Mouse (Mus musculus) heart, postnatal 4 days (tissue): Measurements from ENCODE around the gene Srd5a1. TPM values are rescaled to one million over a fixed set of nuclear protein-coding genes. Genes with fewer than 3 reads are reported as not detected.
"Not testable (repeated sequence)": the region's sequence is repeated elsewhere in the genome, so short reads cannot be mapped to it uniquely, and the experiment has no call there.

Experiments used
- DNase-seq: peaks from one replicate; pipeline ENCODE4 v3.0.0; 2021
- total RNA-seq, 2 experiments: library from RNA; stranded (reverse); gene quantifications; 2 replicates each; pipeline ENCODE4 v1.2.3; 2021

Gene Srd5a1
- total RNA-seq, 2 experiments from 2014 or later = 2.4 to 2.7 TPM

DNA sequence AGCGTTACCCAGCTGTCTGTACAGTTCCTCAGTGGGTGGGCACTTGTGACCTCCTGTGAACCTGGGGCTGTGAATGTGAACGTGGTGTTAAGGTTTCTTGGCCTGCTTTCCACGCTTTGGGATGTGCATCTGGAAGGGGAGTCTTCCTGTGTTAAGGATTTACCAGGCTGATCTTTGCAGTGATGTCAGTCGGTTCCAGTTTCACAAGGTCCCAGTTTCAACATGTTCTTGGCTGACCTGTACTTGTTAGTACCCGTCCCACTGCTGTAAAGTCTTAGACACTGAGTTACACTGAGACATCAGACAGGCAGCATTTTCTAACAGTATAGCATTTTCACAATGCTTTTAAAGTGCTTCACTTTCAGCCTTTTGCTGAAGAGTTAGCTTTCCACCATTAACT, 12.6 kb upstream of the Srd5a1 start:
- DNase-seq = no peak

DNA sequence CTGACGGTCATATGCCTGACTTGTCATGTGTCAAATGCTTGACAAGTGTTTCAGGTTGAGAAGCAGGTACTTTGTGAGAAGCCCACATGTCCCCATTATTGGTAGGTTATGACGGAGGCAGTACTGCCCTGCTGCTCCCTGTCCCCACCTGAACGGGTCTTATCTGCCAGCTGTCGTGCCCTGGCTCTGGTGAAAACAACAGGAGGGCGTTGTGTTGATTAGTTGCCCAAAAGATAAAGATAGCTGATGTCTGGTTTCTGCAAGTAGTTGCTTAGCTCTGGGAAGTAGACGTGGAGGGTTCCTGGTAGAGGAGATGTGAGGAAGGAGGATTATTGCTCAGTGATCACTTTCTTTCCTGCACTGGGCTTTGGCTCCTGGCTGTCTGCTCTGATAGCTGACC, 5.5 kb upstream of the Srd5a1 start:
- DNase-seq = no peak

DNA sequence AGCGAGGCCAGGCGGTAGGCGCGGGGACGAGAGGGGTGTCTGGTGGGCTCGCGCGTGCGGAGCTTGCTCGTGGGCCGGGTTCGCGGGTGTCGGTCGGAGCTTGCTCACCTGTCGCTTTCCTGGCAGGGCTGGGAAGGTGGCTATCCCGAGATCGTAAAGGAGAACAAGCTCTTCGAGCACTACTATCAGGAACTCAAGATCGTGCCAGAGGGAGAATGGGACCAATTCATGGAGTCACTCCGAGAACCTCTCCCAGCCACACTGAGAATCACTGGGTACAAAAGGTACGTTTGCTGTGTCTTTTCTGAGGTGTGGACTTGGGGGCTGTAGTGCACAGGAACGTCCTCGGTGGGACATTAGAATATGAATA, 918 bp upstream of the Srd5a1 start:
- DNase-seq = no peak

DNA sequence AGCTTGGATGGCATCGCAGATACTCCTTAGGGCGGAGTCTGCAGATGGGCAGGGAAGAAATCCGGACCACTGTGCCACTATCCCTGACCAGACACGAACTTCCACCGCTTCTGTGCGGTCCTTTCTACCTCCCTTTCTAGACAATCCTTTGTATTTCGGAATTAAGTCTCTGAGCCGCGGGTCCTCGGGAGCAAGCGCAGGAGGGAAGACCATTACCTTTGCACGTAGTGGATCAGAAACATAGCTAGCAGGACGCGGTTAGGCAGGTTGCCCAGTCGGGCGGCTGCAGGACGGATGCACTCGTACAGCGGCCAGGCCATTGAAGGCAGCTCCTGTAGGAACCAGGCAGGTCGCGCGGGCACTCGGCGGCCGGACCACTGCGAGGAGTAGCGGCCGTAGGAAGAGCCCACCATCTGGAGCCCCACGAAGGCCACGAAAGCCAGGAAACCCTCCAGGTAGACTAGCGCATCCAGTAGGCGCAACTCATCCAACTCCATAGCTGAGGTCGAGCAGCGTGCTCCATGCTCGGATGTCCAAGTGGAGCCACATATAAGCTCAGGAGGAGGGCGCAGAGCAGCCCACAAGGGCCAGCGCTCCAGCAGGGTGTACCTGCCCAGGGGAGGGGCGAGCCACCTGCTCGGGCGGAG, 368 bp downstream of the Srd5a1 start:
- DNase-seq = peak; percentile 54

DNA sequence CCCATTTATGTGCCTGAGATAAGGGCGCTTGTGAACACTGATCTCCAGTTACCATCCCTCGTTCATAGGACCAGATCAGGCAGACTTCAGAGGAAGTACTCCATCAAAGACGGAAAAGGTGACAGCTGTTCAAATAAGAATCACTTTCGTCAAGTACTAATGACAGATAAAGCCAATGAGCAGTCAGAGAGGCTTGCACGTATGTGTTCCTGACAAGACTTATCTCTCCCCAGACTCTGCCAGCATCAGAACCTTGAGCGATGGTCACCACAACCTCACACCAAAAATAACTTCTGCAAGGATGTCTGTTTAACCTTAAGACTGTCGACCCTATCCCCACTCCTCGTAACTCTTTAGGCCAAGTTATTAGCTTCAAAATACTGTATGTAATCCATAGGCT, 2.5 kb downstream of the Srd5a1 start:
- DNase-seq = no peak

DNA sequence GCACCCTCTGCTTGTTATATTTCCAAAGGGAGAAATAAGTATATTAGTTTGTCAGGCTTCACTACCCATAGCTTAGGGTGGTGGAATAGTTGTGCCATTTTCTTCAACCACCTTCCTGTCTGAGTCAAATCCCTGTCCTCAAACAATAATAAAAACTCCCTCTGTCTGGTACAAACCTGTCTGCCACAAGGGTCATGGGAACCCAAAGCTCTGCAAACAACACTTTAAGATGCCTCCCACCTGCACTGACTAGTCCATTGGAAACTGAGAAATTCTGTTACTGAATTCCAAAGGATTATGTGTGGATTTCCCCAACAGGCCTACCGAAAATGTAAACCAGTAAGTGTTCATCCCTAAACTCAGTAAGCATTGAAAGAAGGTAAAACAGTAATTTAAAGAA, 6.6 kb downstream of the Srd5a1 start:
- DNase-seq = no peak

DNA sequence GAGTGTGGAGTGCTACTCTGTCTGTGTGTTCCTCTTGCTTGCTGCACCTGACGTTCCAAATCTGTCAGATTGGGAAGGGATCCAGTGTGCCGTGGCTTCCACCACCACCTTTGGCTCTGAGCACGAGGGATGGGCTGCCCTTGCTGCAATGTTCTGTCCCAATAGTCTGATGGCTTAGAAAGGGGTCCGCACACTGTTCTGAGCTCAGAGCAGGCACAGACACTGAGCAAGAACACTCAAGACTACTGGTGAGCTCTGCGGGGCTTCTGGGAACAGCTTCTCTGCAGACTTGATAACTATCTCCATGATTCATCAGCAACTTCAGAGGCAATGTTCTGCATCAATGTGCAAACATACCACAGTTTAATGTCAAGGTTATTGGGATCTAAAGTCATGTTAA, 9.9 kb downstream of the Srd5a1 start:
- no peak for DNase-seq

DNA sequence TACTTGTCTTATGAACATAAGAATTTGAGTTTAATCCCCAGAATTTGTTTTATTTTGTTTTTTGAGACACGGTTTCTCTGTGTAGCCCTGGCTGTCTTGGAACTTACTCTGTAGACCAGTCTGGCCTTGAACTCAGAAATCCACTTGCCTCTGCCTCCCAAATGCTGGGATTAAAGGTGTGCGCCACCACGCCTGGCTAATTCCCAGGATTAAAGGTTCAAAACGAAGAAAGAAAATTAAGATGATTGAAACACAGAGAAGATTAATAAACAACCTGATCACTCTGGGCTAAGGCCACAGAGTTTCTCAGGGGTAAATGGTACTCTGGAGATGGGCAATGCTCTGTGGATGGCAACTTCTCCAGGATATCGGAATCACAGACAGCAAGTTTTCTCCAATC, 10.4 kb downstream of the Srd5a1 start:
- not testable (repeated sequence) for DNase-seq

DNA sequence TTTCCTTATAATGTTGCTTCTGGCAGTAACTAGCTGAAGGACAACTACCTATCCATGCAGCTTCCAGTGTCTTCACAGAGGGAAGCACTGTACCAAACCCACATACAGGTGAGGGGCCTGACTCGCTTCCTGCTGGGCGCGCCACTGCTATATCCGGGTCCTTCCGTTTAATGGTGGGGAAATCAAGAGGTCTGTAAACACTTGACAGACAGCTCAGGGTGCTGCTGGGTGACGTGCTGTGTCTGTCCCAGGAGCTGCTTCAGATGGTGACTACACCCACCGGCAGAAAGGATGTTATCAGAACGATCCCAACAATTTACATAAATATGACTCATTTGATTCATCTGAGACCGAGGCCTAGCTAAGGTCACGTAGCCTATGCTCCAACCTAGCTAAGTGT, 12.4 kb downstream of the Srd5a1 start:
- DNase-seq = no peak

DNA sequence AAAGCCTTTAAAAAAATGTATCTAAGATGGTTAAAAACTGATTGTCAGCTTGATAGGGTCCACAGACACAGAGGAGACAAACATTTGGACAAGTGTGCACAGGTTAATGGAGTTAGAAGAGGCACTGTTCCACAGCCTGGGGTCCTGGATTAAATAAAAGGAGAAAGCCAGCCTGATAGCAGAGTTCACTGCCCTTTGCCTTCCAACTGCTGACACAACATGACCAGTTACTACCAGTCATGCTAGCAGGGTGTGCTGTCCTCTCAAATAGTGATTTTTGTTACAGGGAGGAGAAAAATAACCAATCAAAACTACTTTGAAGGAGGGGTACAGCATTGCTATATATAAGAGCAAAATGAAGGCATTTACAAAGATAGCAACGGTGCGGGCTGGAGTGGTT, 14.7 kb downstream of the Srd5a1 start:
- DNase-seq = no peak

DNA sequence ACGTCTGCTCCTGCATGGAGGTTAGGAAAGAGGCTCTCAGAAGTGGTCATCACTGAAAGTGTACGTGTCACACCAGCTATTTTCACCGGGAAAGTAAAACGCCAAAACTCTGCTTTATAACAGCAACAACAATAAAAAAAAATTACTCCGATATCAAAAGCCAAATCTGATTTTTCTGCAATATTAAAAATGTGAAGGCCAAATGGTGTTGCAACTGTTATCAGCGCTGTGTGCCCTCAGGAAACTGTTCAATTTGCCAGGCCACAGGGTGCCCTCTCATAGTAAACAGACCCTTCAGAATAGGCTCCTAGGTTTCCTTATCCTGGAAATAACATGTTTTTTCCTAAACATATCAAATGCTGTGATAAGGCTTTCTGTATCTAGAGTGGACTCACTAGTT, 15.3 kb downstream of the Srd5a1 start:
- no peak for DNase-seq

DNA sequence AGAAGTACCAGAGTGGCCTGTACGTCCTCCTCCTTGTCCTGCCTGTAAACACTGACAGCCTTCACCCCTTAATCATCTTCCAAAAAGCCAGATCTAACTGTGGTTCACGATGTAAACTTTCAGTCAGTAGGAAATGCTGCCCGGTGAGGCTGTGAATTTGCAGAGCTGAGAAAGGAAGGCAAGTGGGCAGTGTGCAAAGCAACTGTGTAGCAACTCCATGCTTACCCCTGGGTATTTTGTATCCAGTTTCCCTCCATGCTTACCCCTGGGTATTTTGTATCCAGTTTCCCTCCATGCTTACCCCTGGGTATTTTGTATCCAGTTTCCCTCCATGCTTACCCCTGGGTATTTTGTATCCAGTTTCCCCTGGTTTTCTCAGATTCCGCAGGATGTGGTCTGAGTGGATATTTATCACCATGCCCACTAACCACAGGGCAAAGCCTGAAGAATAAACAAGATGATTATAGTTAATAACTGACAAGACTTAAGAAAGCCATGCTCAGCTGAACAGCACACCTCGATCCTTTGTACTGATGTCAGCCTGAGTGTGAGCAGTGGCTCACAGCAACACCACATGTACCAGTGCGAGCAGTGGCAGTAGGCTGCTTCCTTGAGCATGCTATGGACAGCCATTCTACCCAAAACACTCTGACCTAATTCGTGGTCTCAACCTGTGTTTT, 16.5 kb downstream of the Srd5a1 start:
- no peak for DNase-seq

DNA sequence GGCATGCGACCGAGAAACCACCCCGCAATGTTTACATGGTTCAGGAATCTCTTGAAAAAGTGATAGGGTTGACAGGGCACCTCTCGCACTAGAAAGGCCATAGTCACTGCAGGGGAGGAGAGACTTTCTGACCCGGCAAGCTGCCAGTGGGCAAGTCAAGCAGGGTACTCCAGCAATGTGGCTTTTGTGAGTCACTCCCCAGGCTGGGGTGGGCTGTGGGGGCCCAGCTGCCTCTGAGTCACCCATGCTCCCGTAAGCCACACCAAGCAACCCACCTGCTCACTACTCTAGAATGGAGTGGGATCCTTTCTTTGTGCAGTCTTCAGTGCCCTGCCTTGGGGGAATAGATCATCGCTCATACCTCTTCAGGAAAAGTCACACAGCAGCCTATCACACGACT, 17.8 kb downstream of the Srd5a1 start:
- no peak for DNase-seq

DNA sequence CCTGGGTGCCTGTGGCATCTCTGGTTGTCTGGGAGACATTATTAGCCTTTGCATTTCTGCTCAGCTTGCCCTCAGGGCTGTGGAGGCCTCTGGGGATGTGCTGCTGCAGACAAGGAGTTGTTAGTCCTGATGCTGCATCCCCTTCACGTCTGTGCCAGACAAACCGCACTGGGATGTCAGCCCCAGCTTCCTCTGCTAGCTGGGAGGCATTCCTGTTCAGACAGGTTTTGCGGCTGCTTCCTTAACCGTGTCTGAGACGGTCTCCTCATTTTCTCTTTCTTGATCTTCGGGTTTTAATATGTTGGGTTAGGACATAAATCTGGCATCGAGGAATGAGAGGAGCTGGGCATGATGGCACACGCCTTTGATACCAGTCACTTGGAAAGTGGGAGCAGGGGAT, 19.0 kb downstream of the Srd5a1 start:
- DNase-seq = no peak

DNA sequence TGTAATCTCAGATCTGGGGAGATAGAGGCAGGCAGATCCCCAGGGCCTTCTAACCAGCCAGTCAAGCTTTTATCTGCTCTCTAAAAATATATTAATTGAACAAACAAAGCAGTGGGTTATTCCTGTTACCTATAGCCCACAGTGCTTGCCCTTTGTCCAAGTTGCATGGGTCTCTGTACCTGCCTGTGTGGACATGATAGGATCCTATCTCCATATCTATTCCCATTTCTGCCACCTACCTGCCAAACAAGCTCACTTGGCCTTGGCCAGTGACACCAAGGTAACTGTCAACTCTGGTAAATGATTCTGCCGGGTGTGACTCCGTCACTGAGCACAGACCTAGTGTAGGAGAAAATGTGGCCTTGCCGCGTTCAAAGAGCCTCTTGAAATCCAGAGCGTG, 19.9 kb downstream of the Srd5a1 start:
- DNase-seq = no peak

DNA sequence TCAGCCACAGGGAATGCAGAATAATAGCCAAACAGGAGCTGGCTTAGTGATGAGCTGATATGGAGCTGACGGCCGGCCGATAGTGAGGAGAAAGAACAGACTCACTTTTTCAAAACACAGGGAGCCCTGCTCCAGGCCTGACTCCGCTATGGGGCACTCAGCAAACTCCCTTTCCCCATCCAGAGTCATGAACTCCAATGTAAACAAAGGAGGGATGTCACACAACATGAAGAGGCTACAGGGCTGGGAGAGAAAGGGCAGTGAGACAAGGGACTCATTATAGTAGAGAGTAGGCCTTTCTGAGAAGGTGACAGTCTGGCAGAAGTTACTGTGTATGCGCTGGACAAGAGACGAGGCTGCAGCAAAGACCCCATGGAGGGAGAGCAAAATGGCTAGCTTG, 23.0 kb downstream of the Srd5a1 start:
- DNase-seq = no peak

DNA sequence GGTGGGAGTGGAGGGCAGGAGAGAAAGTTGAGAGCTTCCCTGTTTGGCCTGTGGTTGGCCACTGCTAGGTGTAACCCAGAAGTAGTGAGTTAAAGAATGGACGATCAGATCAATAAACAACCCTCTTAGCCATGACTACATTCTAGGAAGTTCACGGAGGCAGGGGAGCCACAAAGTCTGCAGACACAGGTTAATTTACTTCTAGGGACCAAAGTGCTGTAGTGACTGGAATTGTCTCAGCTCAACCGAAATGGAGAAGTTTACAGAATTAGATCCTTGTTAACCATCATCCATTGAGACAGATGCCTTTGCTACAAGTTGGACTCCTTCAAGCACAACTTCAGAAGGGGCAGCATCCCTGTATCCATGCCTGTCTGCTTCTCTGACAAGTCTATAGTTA, 23.4 kb downstream of the Srd5a1 start:
- DNase-seq = no peak

DNA sequence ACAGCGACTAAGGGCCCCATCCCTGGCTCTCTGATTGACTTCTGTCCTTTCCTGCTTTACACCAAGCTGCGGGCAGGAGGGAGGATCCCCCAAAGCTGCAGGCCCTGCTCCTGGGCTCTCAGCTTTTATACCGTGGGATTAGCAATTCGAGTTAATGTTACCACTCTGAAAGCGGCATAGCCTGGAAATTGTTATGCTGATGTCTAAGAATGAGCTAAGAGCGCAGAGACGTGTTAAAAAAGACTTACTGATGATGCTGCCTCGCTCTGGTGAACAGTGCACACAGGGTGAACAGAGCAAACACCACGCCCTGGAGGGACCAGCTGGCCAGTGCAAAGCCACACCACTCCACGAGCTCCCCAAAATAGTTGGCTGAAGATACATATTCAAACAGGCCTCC, 24.9 kb downstream of the Srd5a1 start:
- DNase-seq = no peak

DNA sequence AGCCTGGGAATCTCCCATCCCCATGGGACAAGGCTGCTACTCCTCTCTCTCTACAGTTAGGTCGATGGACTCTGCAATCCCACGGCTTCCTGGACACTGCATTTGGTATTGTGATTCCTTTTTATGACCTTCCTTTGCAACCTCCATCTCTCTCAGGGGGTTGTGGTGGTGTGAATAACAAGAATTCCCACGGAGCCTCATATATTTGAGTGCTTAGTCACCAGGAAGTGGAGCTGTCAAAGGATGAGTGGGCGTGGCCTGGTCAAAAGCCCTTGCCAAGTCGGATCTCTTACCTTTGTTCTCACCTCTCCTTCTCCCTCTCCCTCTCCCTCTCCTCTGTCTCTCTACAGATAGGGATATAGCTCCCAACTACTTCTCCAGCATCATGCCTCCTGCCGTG, 25.4 kb downstream of the Srd5a1 start:
- no peak for DNase-seq

DNA sequence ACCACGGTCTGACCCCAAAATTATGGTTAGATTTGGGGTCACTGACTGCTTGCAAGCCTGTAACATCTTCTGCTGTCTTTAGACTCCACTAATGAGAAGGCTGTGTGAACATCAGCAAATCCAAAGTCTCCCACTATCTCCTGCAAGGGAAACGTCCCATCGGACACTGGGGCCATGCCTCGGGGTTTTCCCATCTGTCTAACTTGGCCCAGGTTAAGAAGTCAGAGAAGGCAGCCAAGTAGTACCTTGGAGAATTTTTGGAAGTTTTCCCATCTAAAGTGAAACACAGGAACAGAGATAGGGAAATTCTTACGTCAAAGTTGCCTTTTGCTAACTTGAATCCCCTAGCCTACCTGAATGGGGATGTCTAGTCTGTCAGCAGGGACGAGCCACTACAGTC, 27.7 kb downstream of the Srd5a1 start:
- no peak for DNase-seq

DNA sequence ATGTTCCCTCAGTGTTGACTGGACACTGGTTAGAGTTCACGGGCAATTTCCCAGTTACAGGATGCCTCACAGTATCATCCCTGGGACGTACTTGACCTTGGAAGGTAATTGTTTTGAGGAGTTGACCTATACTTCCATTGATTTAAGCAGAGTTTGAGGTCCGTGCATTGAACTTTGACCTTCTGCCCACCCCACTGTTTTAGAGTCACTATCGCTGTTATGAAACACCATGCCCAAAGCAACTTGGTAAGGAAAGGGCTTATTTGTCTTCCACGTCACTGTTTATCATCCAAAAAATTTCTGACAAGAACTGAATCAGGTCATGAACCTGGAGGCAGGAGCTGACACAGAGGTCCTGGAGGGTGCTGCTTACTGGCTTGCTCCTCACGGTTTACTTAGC, 28.8 kb downstream of the Srd5a1 start:
- no peak for DNase-seq

DNA sequence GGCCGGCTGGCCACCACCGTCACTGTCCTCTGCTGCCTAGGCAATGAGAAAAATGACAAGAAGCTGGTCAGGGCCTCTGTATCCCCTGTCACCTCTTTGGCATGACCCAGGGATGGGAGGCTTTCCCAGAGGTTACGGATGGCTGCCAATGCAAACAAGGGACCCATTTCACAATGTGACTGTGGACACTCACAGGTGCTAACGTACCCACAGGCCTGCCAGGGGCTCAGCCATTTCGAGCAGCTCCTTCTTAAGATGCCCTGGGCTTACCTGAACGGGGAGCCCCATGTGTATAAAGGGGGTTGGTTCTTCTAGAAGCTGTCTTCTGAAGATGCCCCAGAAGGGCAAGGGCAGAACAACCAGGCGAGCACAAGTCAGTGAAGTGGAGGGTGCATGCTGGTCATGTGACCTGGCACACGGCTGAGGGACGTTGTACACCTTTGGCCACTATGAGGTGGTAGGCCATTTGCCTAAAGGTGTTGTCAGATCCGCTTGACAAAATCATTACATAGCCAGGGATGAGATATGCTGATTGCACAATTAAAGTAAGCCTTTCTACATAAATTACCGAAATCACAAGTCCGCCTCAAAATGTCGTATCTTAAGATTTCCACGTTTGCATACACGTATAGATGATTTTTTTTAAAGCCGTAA, 33.9 kb downstream of the Srd5a1 start:
- DNase-seq = no peak

DNA sequence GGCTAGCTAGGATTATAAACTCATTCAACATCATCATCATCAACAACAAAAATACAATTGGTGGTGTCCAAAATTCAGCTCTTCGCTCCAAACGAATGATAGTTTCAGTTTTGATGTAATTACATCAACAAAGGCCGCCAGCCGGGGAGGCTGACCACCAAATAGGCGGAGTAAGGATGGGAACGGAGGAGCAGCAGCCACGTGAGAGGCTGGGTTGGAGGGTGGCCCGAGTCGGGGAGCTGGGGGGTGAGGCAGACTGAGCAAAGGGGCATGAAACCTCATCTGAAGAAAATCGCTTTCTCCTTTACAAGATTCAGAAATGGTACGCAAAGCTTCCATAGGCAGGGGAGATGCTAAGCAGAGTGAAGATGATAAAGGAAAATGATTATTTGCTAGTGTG, 34.6 kb downstream of the Srd5a1 start:
- DNase-seq = peak; percentile 12

DNA sequence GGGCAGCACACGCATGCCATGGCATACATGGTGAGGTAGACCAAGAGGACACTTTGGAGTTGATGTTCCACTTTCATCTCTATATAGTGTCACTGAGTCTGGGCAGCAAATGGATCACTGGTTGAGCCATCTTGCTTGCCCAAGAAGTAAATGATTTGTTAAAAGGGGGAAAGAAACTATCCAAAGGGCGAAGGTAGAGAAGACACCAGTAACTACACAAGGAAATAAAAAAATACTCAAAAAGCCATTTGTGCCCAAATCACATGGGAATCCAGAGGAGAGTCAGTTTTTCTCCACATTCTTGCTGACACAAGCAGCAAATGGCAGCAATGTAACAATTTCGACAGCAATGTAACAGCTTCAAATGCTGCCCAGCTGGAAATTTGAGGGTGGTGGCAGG, 38.6 kb downstream of the Srd5a1 start:
- DNase-seq = no peak
